Mouse (Mus musculus) heart, embryonic 10.5 days (tissue): ENCODE measurements around the gene Asah2. TPM values are rescaled to one million over a fixed set of nuclear protein-coding genes. Genes with fewer than 3 reads are reported as not detected.

Experiments used
- DNase-seq: peaks from one replicate; pipeline ENCODE4 v3.0.0-alpha.2; 2017; ENCODE audit warnings: low spot score
- H3K27ac ChIP-seq: fragments of 300-500 bp; sonication (generic); 2 replicates; pipeline ENCODE4 v1.5.1; 2016; ENCODE audit warnings: mild to moderate bottlenecking
- H3K27me3 ChIP-seq: fragments of 300-500 bp; sonication (generic); 2 replicates; pipeline ENCODE4 v1.6.1; 2016; ENCODE audit warnings: mild to moderate bottlenecking; ENCODE audit not compliant: poor library complexity, insufficient read depth, severe bottlenecking
- H3K36me3 ChIP-seq: fragments of 300-500 bp; sonication (generic); 2 replicates; pipeline ENCODE4 v1.6.1; 2016; ENCODE audit warnings: mild to moderate bottlenecking, moderate library complexity
- H3K4me1 ChIP-seq: fragments of 300-500 bp; sonication (generic); 2 replicates; pipeline ENCODE4 v1.6.1; 2016; ENCODE audit warnings: mild to moderate bottlenecking
- H3K4me3 ChIP-seq: fragments of 300-500 bp; sonication (generic); 2 replicates; pipeline ENCODE4 v1.5.1; 2016; ENCODE audit warnings: mild to moderate bottlenecking, moderate library complexity
- H3K9me3 ChIP-seq: fragments of 300-500 bp; sonication (generic); 2 replicates; pipeline ENCODE4 v1.6.1; 2016; ENCODE audit warnings: mild to moderate bottlenecking, moderate library complexity
- WGBS: fragments of 180-500 bp; shearing (Covaris S2); methylation state at CpG from one replicate; pipeline ENCODE4 v1.1.7; 2016; 5-methylcytosine and 5-hydroxymethylcytosine counted together
- polyA plus RNA-seq: library from polyadenylated mRNA; unstranded; fragments of >200 nt; fragmentation: Nextera tagmentation; extraction: Ambion mirVana; gene quantifications from 2 replicates; pipeline ENCODE4 v1.2.1, GENCODE M21; 2016

Gene Asah2
- polyA plus RNA-seq, 1 experiment from 2014 or later = 1.6 TPM

DNA sequence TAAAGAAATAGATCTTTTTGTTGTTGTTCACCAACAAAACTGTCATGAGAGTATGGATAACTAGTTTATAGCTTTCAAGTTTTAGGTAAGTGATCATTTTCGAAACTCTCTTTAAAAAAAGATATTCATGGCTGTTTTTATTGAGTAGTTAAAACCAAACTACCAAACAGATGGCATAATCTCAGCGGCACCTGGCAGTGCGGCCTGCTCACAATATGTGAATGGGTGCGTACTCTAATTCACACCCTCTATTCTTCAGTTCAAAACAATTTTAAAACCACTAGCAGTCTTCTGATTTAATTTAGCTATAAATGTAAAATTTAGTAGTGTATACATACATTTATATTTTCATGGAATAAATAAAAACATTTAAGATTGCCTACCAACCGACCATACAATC is 15.2 kb upstream of the Asah2 start:
- H3K36me3 ChIP-seq = peaks cover 25% of the 10 kb centered on the region
- no peaks in the 10 kb centered on the region for H3K4me1 ChIP-seq
- DNase-seq = no peak
- no peak overlapping the region for H3K4me3 ChIP-seq
- H3K27ac ChIP-seq = no peak overlapping the region
- WGBS = 93% methylated on average over 5 of the region's 5 CpGs
- no peaks in the 10 kb centered on the region for H3K27me3 ChIP-seq
- no peaks in the 10 kb centered on the region for H3K9me3 ChIP-seq

DNA sequence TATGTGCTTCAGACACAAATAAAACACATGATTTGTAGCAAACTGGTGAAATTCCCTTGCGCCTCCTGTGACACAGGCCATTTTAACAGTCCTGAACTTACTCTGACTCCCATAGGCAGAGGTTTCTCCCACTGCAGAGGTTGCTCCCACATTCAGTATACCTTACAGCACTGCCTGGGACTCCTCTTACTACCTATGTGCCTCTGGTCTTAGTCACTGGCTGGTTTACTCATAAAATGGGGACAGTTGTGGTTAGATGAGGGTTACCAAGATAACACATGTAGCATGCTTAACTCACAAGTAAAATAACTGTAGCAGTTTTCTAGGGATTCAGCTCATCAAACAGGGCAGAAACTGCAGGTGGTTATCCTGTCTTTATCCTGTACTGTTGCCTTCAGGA is 12.8 kb upstream of the Asah2 start:
- Histone ChIP-seq H3K9me3 (no peaks in the 10 kb centered on the region), H3K36me3 (peaks cover 23% of the 10 kb centered on the region), H3K27me3 (no peaks in the 10 kb centered on the region), H3K4me1 (no peaks in the 10 kb centered on the region), H3K27ac (no peak overlapping the region), H3K4me3 (no peak overlapping the region)
- DNase-seq = no peak
- WGBS = 89% methylated on average over 1 of the region's 1 CpGs

DNA sequence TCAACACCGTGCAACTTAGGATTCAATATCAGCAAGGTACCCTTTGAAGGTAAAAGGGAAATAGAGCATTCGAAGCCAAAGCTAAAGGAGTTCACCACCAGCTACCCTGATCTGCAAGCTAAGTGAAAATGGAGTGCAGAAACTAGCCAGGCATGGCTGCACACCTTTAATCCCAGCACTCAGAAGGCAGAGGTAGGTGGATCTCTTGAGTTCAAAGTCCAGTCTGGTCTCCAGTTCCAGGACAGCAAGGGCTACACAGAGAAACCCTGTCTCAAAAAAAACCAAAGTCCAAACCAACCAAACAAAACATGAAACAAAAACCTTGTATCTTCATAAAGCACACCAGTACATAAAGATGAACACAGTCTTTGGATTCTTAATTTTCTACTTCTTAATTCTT is 11.7 kb upstream of the Asah2 start:
- Histone ChIP-seq H3K27me3 (no peaks in the 10 kb centered on the region), H3K4me3 (no peak overlapping the region), H3K27ac (no peak overlapping the region), H3K9me3 (no peaks in the 10 kb centered on the region), H3K36me3 (peaks cover 16% of the 10 kb centered on the region), H3K4me1 (no peaks in the 10 kb centered on the region)
- 86% methylated on average over 2 of the region's 2 CpGs for WGBS
- no peak for DNase-seq

DNA sequence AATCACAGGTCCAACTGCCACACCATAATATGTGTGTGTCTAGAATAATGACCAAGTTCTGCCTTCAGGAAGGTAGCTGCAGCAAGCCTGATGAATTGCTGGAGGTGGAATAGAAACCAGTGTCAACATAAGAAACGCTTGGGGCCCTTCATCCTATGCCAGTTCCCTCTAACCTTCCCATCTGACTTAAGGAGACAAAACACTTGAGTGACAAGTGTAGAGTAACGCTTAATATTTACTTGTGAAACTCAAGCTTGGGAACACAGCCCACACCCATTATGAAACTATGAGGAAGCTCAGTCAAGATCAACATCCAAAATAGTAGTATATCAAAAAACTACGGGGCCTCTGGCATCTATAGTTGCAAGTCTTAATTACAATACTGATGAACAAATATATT is 10.5 kb upstream of the Asah2 start:
- Histone ChIP-seq H3K27ac (no peak overlapping the region), H3K27me3 (no peaks in the 10 kb centered on the region), H3K36me3 (peaks cover 10% of the 10 kb centered on the region), H3K9me3 (no peaks in the 10 kb centered on the region), H3K4me1 (no peaks in the 10 kb centered on the region), H3K4me3 (no peak overlapping the region)
- no peak for DNase-seq
- WGBS = 84% methylated on average over 3 of the region's 3 CpGs

DNA sequence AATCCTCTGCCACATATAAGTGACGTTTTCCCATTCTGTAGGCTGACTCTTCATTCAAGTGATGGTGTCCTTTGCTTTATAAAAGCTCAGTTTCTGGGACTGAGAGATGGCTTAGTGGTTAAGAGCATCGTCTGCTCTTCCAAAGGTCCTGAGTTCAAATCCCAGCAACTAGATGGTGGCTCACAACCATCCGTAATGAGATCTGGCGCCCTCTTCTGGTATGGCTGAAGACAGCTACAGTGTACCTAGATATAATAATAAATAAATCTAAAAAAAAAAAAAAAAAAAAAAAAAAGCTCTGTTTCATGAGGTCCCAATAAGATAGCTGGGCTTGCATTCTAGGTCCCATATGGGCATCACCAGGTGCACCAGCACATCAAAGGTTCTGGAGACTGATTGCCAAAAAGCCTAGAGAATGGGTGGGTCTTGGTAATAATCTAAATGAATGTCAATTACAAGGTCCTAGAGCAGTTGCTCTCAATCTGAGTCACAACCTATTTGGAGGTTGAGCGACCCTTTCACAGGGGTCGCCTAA is 9.5 kb upstream of the Asah2 start:
- Histone ChIP-seq H3K4me1 (no peaks in the 10 kb centered on the region), H3K27me3 (no peaks in the 10 kb centered on the region), H3K9me3 (no peaks in the 10 kb centered on the region), H3K4me3 (no peak overlapping the region), H3K27ac (no peak overlapping the region), H3K36me3 (peaks cover 10% of the 10 kb centered on the region)
- DNase-seq = no peak
- 75% methylated on average over 6 of the region's 6 CpGs for WGBS

DNA sequence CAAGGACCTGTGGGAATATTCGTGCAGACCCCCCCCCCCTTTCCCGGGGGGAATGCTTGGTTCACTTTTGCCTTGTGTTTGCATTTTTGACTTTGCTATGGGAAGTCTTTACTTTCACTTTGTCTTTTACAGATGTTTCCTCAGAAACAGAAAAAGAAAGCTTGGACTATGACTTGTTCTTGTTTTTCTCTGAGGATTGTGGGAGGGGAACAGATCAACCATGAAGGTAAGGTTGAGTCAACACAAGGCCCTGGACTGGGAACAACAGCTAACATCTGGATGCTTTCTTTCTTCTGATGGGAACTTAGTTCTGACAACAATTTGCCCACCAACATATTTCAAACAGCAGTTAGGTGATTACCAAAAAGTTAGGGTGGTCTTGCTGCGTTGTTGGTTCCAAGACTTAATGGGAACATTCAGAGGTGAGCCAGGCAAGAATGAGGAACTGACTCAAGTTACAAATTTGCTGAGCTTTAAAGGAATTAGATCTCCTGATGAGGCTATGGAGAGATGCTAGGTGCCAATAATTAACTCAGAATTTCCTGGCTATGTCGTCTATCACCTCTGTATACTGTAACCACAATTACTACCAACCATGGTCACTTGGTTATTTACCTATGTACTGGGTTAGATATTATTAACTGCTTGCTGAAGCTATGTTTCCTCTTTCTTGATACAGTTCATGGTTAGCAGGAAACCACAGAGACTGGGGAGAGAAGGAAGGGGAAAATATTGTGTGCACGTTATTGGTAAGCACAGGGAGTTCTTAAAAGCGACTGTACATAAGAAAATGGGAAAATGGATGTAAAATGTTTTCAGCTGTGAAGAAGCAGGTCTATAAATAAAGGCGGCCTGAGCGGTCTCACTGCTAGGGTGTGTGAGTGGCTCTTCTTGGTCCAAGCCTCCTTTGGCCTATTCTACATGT is 4.1 kb upstream of the Asah2 start:
- Histone ChIP-seq H3K27me3 (no peaks in the 10 kb centered on the region), H3K4me1 (peaks cover 7% of the 10 kb centered on the region), H3K9me3 (no peaks in the 10 kb centered on the region), H3K4me3 (no peak overlapping the region), H3K27ac (no peak overlapping the region), H3K36me3 (no peaks in the 10 kb centered on the region)
- no peak for DNase-seq
- WGBS = 85% methylated on average over 8 of the region's 8 CpGs

DNA sequence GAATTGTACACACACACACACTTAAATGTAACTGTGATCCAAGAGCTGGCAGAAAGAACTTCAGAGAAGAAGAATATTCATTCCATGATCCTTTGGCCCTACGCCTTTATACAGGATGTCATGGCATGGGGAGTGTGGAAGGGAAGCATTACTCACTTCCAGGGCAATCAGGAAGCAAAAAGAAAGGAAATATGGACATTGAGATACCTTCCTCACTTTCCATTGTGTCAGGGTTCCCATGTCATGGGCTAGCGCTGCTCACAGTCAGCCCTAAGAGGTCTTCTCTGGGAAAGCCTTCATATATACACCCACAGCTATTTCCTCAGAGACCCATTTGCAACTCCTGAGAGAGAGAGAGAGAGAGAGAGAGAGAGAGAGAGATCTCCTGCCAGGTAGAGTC is 1.3 kb downstream of the Asah2 start:
- Histone ChIP-seq H3K4me1 (peaks cover 38% of the 10 kb centered on the region), H3K4me3 (peak overlapping the region; percentile 86; the same call in 1 of the 2 replicates), H3K27ac (peak overlapping the region; percentile 100; the same call in 1 of the 2 replicates), H3K27me3 (no peaks in the 10 kb centered on the region), H3K36me3 (no peaks in the 10 kb centered on the region), H3K9me3 (no peaks in the 10 kb centered on the region)
- 67% methylated on average over 2 of the region's 2 CpGs for WGBS
- DNase-seq = no peak

DNA sequence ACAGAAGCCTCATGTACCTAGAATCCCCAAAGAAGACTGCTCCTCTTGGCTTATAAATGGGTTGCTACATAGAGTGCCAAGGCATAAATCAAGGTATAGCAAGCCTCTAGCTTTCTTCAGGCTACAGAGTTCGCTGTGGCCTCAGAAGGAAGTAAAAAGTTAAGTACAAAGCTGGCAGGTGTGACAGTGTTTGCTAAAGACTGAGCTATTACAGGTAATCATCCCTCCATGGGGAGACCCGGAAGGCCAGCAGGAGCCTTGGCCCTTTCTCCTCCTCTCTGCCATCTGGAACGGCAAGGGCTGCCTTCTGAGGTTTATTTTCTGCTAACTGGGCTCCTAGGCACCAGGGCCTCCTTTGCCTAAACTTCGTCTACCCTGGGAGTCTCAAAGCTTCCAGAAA is 3.8 kb downstream of the Asah2 start:
- Histone ChIP-seq H3K4me1 (peaks cover 39% of the 10 kb centered on the region), H3K9me3 (no peaks in the 10 kb centered on the region), H3K27me3 (no peaks in the 10 kb centered on the region), H3K4me3 (no peak overlapping the region), H3K27ac (no peak overlapping the region; the same call in 1 of the 2 replicates), H3K36me3 (no peaks in the 10 kb centered on the region)
- 63% methylated on average over 4 of the region's 4 CpGs for WGBS
- DNase-seq = no peak

DNA sequence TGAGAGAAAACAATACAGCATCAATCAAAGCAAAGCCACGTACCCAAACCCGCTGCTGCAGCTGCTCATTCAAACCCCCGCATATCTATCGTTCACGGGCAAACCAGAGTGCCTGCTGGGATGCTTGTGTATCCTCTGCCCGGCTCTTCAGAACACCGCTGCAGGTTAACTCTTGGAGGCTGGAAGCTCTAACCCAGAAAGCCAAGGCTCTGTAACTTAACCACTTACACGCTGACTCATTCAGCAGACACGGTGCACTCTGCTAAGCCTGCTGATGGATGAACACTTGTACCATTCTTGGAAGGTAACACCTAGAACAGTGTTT is 5.1 kb downstream of the Asah2 start:
- 9% methylated on average over 9 of the region's 9 CpGs for WGBS
- no peaks in the 10 kb centered on the region for H3K27me3 ChIP-seq
- H3K27ac ChIP-seq = peak overlapping the region; percentile 64; the same call in 1 of the 2 replicates
- DNase-seq = no peak
- H3K4me3 ChIP-seq = peak overlapping the region; percentile 44
- H3K36me3 ChIP-seq = no peaks in the 10 kb centered on the region
- H3K4me1 ChIP-seq = peaks cover 39% of the 10 kb centered on the region
- no peaks in the 10 kb centered on the region for H3K9me3 ChIP-seq

DNA sequence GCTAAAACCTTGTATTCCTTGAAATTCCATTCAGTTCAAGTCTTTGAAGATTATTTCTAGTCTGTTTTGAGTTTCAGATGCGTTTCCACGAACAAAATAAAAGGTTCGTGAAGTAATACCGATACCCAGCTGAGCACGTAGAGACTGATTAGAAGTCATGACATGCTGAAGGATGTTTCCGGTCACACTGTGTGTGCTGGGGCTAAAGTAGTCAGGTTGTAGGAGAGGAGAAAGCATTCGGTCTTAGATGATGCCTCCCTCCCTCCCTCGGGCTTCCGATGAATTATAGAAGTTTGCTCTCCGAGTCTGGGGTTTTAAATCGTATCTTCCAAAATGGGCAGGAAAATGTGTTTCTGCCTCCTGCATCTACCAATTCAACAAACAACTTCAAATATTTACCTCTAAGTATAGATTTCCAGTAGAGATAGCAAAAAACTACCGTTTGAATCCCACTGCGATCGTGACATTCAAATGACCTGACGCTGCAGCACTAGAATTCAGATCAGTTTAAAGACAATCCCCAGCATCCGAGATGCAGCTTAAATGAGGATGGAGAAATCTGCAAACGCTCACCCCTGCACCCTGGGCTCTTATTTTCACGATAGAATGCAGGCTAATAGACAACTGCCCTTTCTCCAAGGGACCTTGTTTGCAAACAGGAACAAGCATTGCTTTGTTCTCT is 5.6 kb downstream of the Asah2 start:
- H3K9me3 ChIP-seq = no peaks in the 10 kb centered on the region
- H3K27me3 ChIP-seq = no peaks in the 10 kb centered on the region
- DNase-seq = no peak
- peak overlapping the region; percentile 44 for H3K4me3 ChIP-seq
- 24% methylated on average over 18 of the region's 18 CpGs for WGBS
- H3K4me1 ChIP-seq = peaks cover 39% of the 10 kb centered on the region
- H3K27ac ChIP-seq = peak overlapping the region; percentile 64; the same call in 1 of the 2 replicates
- no peaks in the 10 kb centered on the region for H3K36me3 ChIP-seq

DNA sequence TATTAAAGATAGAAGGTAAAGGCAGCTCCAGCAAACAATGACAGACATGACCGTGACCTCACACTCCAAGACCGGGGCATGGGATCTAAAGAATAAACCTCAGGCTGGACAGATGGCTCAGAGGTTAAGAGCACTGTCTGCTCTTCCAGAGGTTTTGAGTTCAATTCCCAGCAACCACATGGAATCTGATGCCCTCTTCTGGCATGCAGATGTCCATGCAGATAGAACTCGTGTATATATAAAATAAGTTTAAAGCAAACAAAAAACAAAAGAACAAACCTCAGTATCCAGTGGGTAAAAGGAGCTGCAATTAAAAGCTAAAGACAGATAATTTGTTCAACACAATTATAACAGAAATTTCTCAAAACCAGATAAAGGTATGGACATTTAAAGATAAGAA is 9.4 kb downstream of the Asah2 start:
- peaks cover 18% of the 10 kb centered on the region; the same call in 1 of the 2 replicates for H3K4me1 ChIP-seq
- H3K36me3 ChIP-seq = no peaks in the 10 kb centered on the region
- H3K4me3 ChIP-seq = no peak overlapping the region
- H3K27me3 ChIP-seq = no peaks in the 10 kb centered on the region
- 82% methylated on average over 3 of the region's 3 CpGs for WGBS
- no peak overlapping the region for H3K27ac ChIP-seq
- no peak for DNase-seq
- no peaks in the 10 kb centered on the region for H3K9me3 ChIP-seq

DNA sequence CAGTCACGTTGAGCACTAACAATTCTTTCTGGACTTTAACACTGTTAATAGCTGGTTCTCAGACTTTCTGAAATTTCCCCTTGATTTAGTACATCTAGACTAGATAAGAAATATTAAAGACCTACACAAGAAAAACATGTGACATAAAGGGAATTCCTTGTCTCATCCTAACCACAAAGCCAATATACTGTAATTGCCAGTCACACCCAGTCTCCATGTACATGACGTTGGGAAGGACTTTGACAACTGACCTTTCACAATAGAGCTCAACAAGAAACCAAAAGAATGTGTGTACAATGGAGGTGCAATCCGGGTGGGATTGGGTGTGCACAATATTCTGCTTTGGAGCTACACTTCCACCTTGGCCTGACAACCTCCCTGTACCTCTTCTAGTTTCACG is 15.7 kb downstream of the Asah2 start:
- Histone ChIP-seq H3K36me3 (no peaks in the 10 kb centered on the region), H3K27me3 (no peaks in the 10 kb centered on the region), H3K4me1 (no peaks in the 10 kb centered on the region), H3K27ac (no peak overlapping the region), H3K4me3 (no peak overlapping the region), H3K9me3 (no peaks in the 10 kb centered on the region)
- 84% methylated on average over 4 of the region's 4 CpGs for WGBS
- DNase-seq = no peak

DNA sequence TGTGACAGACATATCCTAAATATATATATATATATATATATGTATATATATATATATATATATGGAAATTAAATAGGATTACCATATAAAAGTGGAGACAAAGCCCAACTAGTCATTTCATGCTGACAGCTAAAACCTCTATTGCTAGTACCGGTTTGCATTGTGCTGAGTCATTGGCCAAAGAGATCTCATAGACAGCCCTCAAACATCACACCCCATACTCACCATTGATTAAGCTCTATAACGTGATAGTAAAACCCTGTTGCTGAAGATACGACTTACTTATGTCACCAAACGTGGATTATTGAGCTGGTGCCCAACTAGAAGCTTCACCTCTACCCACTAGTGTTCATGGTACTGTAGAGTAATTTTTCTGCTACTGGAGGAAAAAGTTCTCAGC is 17.2 kb downstream of the Asah2 start:
- no peaks in the 10 kb centered on the region for H3K27me3 ChIP-seq
- 82% methylated on average over 4 of the region's 4 CpGs for whole genome bisulfite sequencing

More for the DNA sequence above, 17.2 kb downstream of the Asah2 start:
- no peaks in the 10 kb centered on the region for H3K36me3 ChIP-seq
- no peaks in the 10 kb centered on the region for H3K4me1 ChIP-seq
- no peak overlapping the region for H3K27ac ChIP-seq
- DNase-seq = no peak
- no peak overlapping the region for H3K4me3 ChIP-seq
- H3K9me3 ChIP-seq = no peaks in the 10 kb centered on the region
